Mouse (Mus musculus) ES-E14 (cell line): ENCODE measurements around the gene Plekhg2.

Source experiments
- CHD2 ChIP-seq: IDR thresholded peaks from 2 replicates; pipeline ENCODE4 v1.6.1; 2014; ENCODE audit warnings: mild to moderate bottlenecking, low read depth, low read length, inconsistent platforms
- HCFC1 ChIP-seq: IDR thresholded peaks from 2 replicates; pipeline ENCODE4 v1.6.1; 2012; ENCODE audit warnings: low read length, inconsistent platforms, borderline replicate concordance; ENCODE audit not compliant: insufficient read depth
- MAFK ChIP-seq: IDR thresholded peaks from 2 replicates; pipeline ENCODE4 v1.6.1; 2014; ENCODE audit warnings: mild to moderate bottlenecking, low read depth, low read length, inconsistent platforms; ENCODE audit not compliant: insufficient read depth
- ZC3H11A ChIP-seq: IDR thresholded peaks from 2 replicates; pipeline ENCODE4 v1.6.1; 2012; ENCODE audit warnings: low read depth, mild to moderate bottlenecking, inconsistent platforms, low read length, borderline replicate concordance
- ZNF384 ChIP-seq: IDR thresholded peaks from 2 replicates; pipeline ENCODE4 v1.6.1; 2012; ENCODE audit warnings: low read depth, low read length, inconsistent platforms

DNA sequence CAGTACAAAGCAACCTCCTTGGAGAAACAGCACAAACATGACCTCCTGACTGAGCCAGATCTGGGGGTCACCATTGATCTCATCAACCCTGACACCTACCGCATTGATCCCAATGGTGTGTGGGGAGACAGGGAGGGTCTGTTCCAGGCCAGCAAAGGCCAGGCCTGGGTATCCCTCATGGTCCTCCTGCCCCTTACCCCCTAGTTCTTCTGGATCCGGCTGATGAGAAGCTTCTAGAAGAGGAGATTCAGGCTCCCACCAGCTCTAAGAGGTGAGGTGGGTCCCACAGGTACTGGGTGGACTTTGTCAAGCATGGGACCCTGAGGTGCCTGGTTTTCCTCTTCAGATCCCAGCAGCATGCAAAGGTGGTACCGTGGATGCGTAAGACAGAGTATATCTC, 23.0 kb upstream of the Plekhg2 start:
- TF ChIP-seq MAFK (no peak), ZC3H11A (no peak), CHD2 (no peak), HCFC1 (no peak), ZNF384 (no peak)
